Mouse (Mus musculus): Measurements from ENCODE around the gene Sema4f. TPM values are rescaled to one million over a fixed set of nuclear protein-coding genes. Genes with fewer than 3 reads are reported as not detected.

The Sema4f gene
- total RNA-seq, 2 experiments from 2014 or later, result 0.12 to 0.15 TPM

- peak in 1 of 2 experiments; percentile 35 for DNase-seq
Observed at GRCm38 (mm10) chr6:82913336-82914247, 26.0 kb downstream of the Sema4f start.

GRCm38 (mm10) chr6:82911303-82911702 lies 28.3 kb downstream of the Sema4f start:
- DNase-seq, result no peak

GRCm38 (mm10) chr6:82909136-82909855 lies 30.3 kb downstream of the Sema4f start:
- DNase-seq, result peak in 1 of 2 experiments; percentile 38

- no peak for DNase-seq
Observed at GRCm38 (mm10) chr6:82908034-82908433, 31.5 kb downstream of the Sema4f start.

- no peak for DNase-seq
Observed at GRCm38 (mm10) chr6:82906985-82907384, 32.6 kb downstream of the Sema4f start.

- DNase-seq, result no peak
Observed at GRCm38 (mm10) chr6:82902559-82902958, 37.0 kb downstream of the Sema4f start.

- no peak for DNase-seq
Observed at GRCm38 (mm10) chr6:82898745-82899144, 40.8 kb downstream of the Sema4f start.

GRCm38 (mm10) chr6:82898227-82898626 lies 41.3 kb downstream of the Sema4f start:
- DNase-seq, result no peak

- peak in 1 of 2 experiments; percentile 23 for DNase-seq
Observed at GRCm38 (mm10) chr6:82897311-82897710, 42.3 kb downstream of the Sema4f start.

GRCm38 (mm10) chr6:82893415-82893814 lies 46.2 kb downstream of the Sema4f start:
- DNase-seq, result no peak

- DNase-seq, result peak in 1 of 2 experiments; percentile 52
Observed at GRCm38 (mm10) chr6:82892540-82892939, 47.0 kb downstream of the Sema4f start.

GRCm38 (mm10) chr6:82891488-82891887 lies 48.1 kb downstream of the Sema4f start:
- DNase-seq, result no peak

- DNase-seq, result no peak
Observed at GRCm38 (mm10) chr6:82886330-82886729, 53.2 kb downstream of the Sema4f start.

- DNase-seq, result no peak
Observed at GRCm38 (mm10) chr6:82885909-82886308, 53.7 kb downstream of the Sema4f start.

- DNase-seq, result no peak
Observed at GRCm38 (mm10) chr6:82885441-82885840, 54.1 kb downstream of the Sema4f start.

GRCm38 (mm10) chr6:82884570-82884969 lies 55.0 kb downstream of the Sema4f start:
- DNase-seq, result peak in 1 of 2 experiments; percentile 26

GRCm38 (mm10) chr6:82881485-82882096 lies 58.0 kb downstream of the Sema4f start:
- peak; percentile 55 to 74 for DNase-seq

- no peak for DNase-seq
Observed at GRCm38 (mm10) chr6:82880807-82881206, 58.8 kb downstream of the Sema4f start.

GRCm38 (mm10) chr6:82879463-82880089 lies 60.0 kb downstream of the Sema4f start:
- no peak for DNase-seq

GRCm38 (mm10) chr6:82875509-82875935 lies 64.0 kb downstream of the Sema4f start:
- no peak for DNase-seq

- no peak for DNase-seq
Observed at GRCm38 (mm10) chr6:82872332-82872707, 67.2 kb downstream of the Sema4f start.

All from heart, adult 18-20 months (tissue).